9 mouse cellular contexts compared by ENCODE assay signal in genomic region chr9:122248168-122248567, GRCm38 (mm10). TPM values are rescaled to one million over a fixed set of nuclear protein-coding genes. Genes with fewer than 3 reads are reported as not detected.
DNase-seq lines count a peak whose midpoint lies in the region; ATAC-seq and TF ChIP-seq lines count a peak whose summit lies in the region.
"Had no signal": no experiment of that assay in that cellular context is flagged by ENCODE, and none has a peak within 500 bp of the region (broad histone marks: within the 10 kb centered on the region; RNA-seq: fewer than 3 reads in every experiment).

No protein-coding gene starts in this region.

- H3K4me2 ChIP-seq in liver, embryonic 12.5 days: no peak overlapping the region
- H3K4me2 ChIP-seq in intestine, embryonic 15.5 days (replicated peaks): no peak overlapping the region
- H3K4me2 ChIP-seq in neural tube, embryonic 15.5 days: no peak overlapping the region
- H3K4me2 ChIP-seq: embryonic facial prominence, embryonic 12.5 days; limb, embryonic 13.5 days had no signal

- H3K27ac ChIP-seq in liver, adult 2 months (replicated peaks; ENCODE audit: insufficient read depth, low read depth, low read length): no peak overlapping the region
- no peak overlapping the region for H3K27ac ChIP-seq in liver, embryonic 12.5 days
- no peak overlapping the region for H3K27ac ChIP-seq in embryonic facial prominence, embryonic 10.5 days (replicated peaks)
- no peak overlapping the region for H3K27ac ChIP-seq in intestine, embryonic 15.5 days
- no peak overlapping the region for H3K27ac ChIP-seq in neural tube, embryonic 15.5 days (replicated peaks)
- H3K27ac ChIP-seq: embryonic facial prominence, embryonic 12.5 days; limb, embryonic 13.5 days had no signal

- WGBS in liver, adult 2 months: 49% methylated on average over 8 of the region's 8 CpGs
- 41% methylated on average over 8 of the region's 8 CpGs for WGBS in liver, embryonic 12.5 days (ENCODE audit: insufficient replicate concordance)
- WGBS in embryonic facial prominence, embryonic 10.5 days: 44% methylated on average over 8 of the region's 8 CpGs
- WGBS in intestine, embryonic 15.5 days: 48% methylated on average over 8 of the region's 8 CpGs
- 42% methylated on average over 8 of the region's 8 CpGs for WGBS in lung, adult 2 months
- 35% methylated on average over 8 of the region's 8 CpGs for WGBS in neural tube, embryonic 15.5 days

- H3K79me2 ChIP-seq in liver, adult 2 months (ENCODE audit: control insufficient read depth, insufficient read depth, low read length): no peaks in the 10 kb centered on the region

- TF ChIP-seq CTCF in liver, adult 2 months (IDR thresholded peaks at IDR 0.05; ENCODE audit: low read depth, low read length): peak; percentile 81
- TF ChIP-seq CTCF in lung, adult 2 months (IDR thresholded peaks at IDR 0.05; ENCODE audit: insufficient read depth, low read length): peak; percentile 78

- peak; percentile 35 for DNase-seq in liver, adult 2 months (ENCODE audit: extremely low read depth, low read depth, low spot score)
- peak; percentile 60 for DNase-seq in adrenal gland, postnatal 14 days
- peak; percentile 54 for DNase-seq in embryonic facial prominence, embryonic 10.5 days (ENCODE audit: low spot score)
- DNase-seq in lung, adult 2 months: peak; percentile 16

- no peaks in the 10 kb centered on the region for H3K9me3 ChIP-seq in liver, embryonic 12.5 days (replicated peaks)
- H3K9me3 ChIP-seq in embryonic facial prominence, embryonic 10.5 days: peaks cover 2% of the 10 kb centered on the region; the same call in 1 of the 2 replicates
- no peaks in the 10 kb centered on the region for H3K9me3 ChIP-seq in intestine, embryonic 15.5 days
- no peaks in the 10 kb centered on the region for H3K9me3 ChIP-seq in neural tube, embryonic 15.5 days (replicated peaks)
- H3K9me3 ChIP-seq: embryonic facial prominence, embryonic 12.5 days; limb, embryonic 13.5 days had no signal

- no peaks in the 10 kb centered on the region for H3K36me3 ChIP-seq in liver, adult 2 months (ENCODE audit: control insufficient read depth, insufficient read depth, low read length)
- no peaks in the 10 kb centered on the region; the same call in 1 of the 2 replicates for H3K36me3 ChIP-seq in liver, embryonic 12.5 days
- peaks cover 31% of the 10 kb centered on the region for H3K36me3 ChIP-seq in embryonic facial prominence, embryonic 10.5 days (replicated peaks)
- H3K36me3 ChIP-seq in intestine, embryonic 15.5 days: peaks cover 3% of the 10 kb centered on the region; the same call in 1 of the 2 replicates
- H3K36me3 ChIP-seq in neural tube, embryonic 15.5 days: peaks cover 40% of the 10 kb centered on the region

- no peak overlapping the region for H3K9ac ChIP-seq in liver, adult 2 months (ENCODE audit: low read depth, low read length)
- H3K9ac ChIP-seq in liver, embryonic 12.5 days: no peak overlapping the region
- H3K9ac ChIP-seq in intestine, embryonic 15.5 days: no peak overlapping the region
- H3K9ac ChIP-seq in neural tube, embryonic 15.5 days (replicated peaks): no peak overlapping the region
- H3K9ac ChIP-seq: embryonic facial prominence, embryonic 12.5 days; limb, embryonic 13.5 days had no signal

- ATAC-seq in liver, embryonic 12.5 days: no peak
- ATAC-seq in intestine, embryonic 15.5 days: peak; percentile 58; the same call in 1 of the 2 replicates
- peak; percentile 46; the same call in 1 of the 2 replicates for ATAC-seq in neural tube, embryonic 15.5 days (ENCODE audit: low FRiP score)

- no peak overlapping the region for H3K4me3 ChIP-seq in liver, adult 2 months (ENCODE audit: insufficient read depth, low read depth, low read length)
- no peak overlapping the region for H3K4me3 ChIP-seq in liver, embryonic 12.5 days
- no peak overlapping the region for H3K4me3 ChIP-seq in embryonic facial prominence, embryonic 10.5 days
- H3K4me3 ChIP-seq in intestine, embryonic 15.5 days (replicated peaks): no peak overlapping the region
- H3K4me3 ChIP-seq in lung, adult 2 months (replicated peaks; ENCODE audit: extremely low read depth, low read depth, low read length): no peak overlapping the region
- no peak overlapping the region for H3K4me3 ChIP-seq in neural tube, embryonic 15.5 days (replicated peaks)
- H3K4me3 ChIP-seq: embryonic facial prominence, embryonic 12.5 days; limb, embryonic 13.5 days had no signal

- no peaks in the 10 kb centered on the region for H3K4me1 ChIP-seq in liver, adult 2 months (ENCODE audit: control insufficient read depth, insufficient read depth, low read length)
- no peaks in the 10 kb centered on the region for H3K4me1 ChIP-seq in liver, embryonic 12.5 days
- peaks cover 11% of the 10 kb centered on the region for H3K4me1 ChIP-seq in embryonic facial prominence, embryonic 10.5 days
- H3K4me1 ChIP-seq in intestine, embryonic 15.5 days (replicated peaks): no peaks in the 10 kb centered on the region
- no peaks in the 10 kb centered on the region for H3K4me1 ChIP-seq in lung, adult 2 months (ENCODE audit: control insufficient read depth, insufficient read depth, low read length)
- peaks cover 5% of the 10 kb centered on the region; the same call in 1 of the 2 replicates for H3K4me1 ChIP-seq in neural tube, embryonic 15.5 days

- no peaks in the 10 kb centered on the region for H3K27me3 ChIP-seq in liver, adult 2 months (ENCODE audit: control insufficient read depth, insufficient read depth, low read length)
- H3K27me3 ChIP-seq in liver, embryonic 12.5 days (replicated peaks): no peaks in the 10 kb centered on the region
- H3K27me3 ChIP-seq in embryonic facial prominence, embryonic 10.5 days (replicated peaks; ENCODE audit: low read depth, poor library complexity, severe bottlenecking): no peaks in the 10 kb centered on the region; the same call in 1 of the 2 replicates
- no peaks in the 10 kb centered on the region for H3K27me3 ChIP-seq in intestine, embryonic 15.5 days (replicated peaks)
- H3K27me3 ChIP-seq in neural tube, embryonic 15.5 days (replicated peaks): no peaks in the 10 kb centered on the region
- H3K27me3 ChIP-seq: embryonic facial prominence, embryonic 12.5 days had no signal

- no peak for TF ChIP-seq POLR2A in liver, adult 2 months (IDR thresholded peaks at IDR 0.05; ENCODE audit: extremely low read depth, insufficient read depth, low read length)
- no peak for TF ChIP-seq POLR2A in lung, adult 2 months (IDR thresholded peaks at IDR 0.05; ENCODE audit: borderline replicate concordance, extremely low read depth, low read depth, low read length)

RNA-seq across cellular contexts. Expression of gene Ano10, which starts 46.1 kb away (rescaled TPM):
- 12.2 and 13.0 TPM in 2 replicates for total RNA-seq in liver, adult 2 months (2014; rRNA removed)
- 12.5 and 13.5 TPM in 2 replicates for polyA plus RNA-seq in liver, adult 2 months (2012; rRNA removed)
- 10.9 and 11.2 TPM in 2 replicates for polyA plus RNA-seq in liver, embryonic 12.5 days (2016; fragmentation: Nextera tagmentation; extraction: Ambion mirVana)
- 49.5 and 56.7 TPM in 2 replicates for total RNA-seq in adrenal gland, postnatal 14 days (2021)
- 26.3 and 27.9 TPM in 2 replicates for polyA plus RNA-seq in embryonic facial prominence, embryonic 10.5 days (2016; fragmentation: Nextera tagmentation; extraction: Ambion mirVana)
- 33.1 and 36.5 TPM in 2 replicates for polyA plus RNA-seq in intestine, embryonic 15.5 days (2015; fragmentation: Nextera tagmentation; extraction: Ambion mirVana)
- polyA plus RNA-seq in lung, adult 2 months (2012; rRNA removed): 48.7 and 50.6 TPM in 2 replicates
- polyA plus RNA-seq in neural tube, embryonic 15.5 days (2015; fragmentation: Nextera tagmentation; extraction: Ambion mirVana): 41.6 and 43.0 TPM in 2 replicates
